Comparison of ENCODE assay signal across 8 mouse cellular contexts in the genomic region with DNA sequence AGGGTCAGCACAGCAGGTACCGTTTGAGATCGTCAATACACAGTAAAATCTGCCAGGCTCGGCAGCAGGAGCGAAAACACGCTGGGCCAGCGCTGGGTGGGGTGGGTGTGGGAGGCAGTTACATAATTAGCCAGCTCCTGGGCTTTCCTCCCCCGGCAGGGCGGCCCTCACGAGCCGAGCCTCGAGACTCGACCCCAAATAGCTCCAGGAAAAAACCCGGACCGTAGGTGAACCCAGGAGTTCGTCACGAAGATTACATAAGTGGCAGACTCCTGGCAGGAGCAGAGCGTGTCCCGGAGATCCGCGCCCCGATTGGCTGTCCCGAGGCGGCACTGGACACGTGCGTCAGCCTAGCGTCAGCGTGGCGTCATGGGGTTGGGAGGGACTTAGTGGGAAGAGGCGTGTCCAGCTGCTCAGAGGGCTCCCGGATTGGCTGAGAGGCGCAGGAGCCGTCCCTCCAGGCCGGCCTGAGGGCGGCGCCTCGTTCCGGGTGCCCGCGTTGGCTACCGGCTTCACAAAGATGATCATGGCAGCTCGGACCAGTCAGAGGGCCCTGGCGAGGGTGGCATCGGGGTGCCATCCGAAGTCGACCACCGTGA. TPM values are rescaled to one million over a fixed set of nuclear protein-coding genes. Genes with fewer than 3 reads are reported as not detected.
DNase-seq lines count a peak whose midpoint lies in the region; ATAC-seq lines count a peak whose summit lies in the region.

Coq10b (plus strand) TSS at position 416 of the 599 bp plus-strand sequence.

- H3K9ac ChIP-seq in hindbrain, embryonic 11.5 days (ENCODE audit: low read depth, low read length): peak within 1 kb of the TSS; percentile 77

- no peaks in the 10 kb centered on the region for H3K27me3 ChIP-seq in hindbrain, embryonic 11.5 days (ENCODE audit: control insufficient read depth, insufficient read depth, low read length)

- H3K4me1 ChIP-seq in hindbrain, embryonic 11.5 days (replicated peaks; ENCODE audit: control insufficient read depth, insufficient read depth, low read length): no peaks in the 10 kb centered on the region

- peak within 1 kb of the TSS; percentile 76 for H3K4me2 ChIP-seq in hindbrain, embryonic 11.5 days (replicated peaks; ENCODE audit: low read depth, low read length)

- no peaks in the 10 kb centered on the region for H3K9me3 ChIP-seq in hindbrain, embryonic 11.5 days (ENCODE audit: control insufficient read depth, low read length)

- ATAC-seq in hindbrain, embryonic 11.5 days (ENCODE audit: low FRiP score): peak; percentile 100

- DNase-seq in Muller cell, postnatal 12 days (ENCODE audit: inconsistent ontology term): peak; percentile 100
- peak; percentile 100 for DNase-seq in cerebellum, adult 9-11 months
- peak; percentile 99 for DNase-seq in frontal cortex, adult 2 months (ENCODE audit: extremely low spot score in 1 of 2, low spot score in 1 of 2)
- peak; percentile 99 for DNase-seq in hindbrain, embryonic 11.5 days (ENCODE audit: low spot score)
- DNase-seq in layer of hippocampus, postnatal 10 days (ENCODE audit: low spot score in 2 of 2): peak; percentile 97 to 99
- DNase-seq in lung, postnatal 10 days: peak; percentile 99
- peak; percentile 99 for DNase-seq in ovary, postnatal 36 days (ENCODE audit: low spot score)
- peak; percentile 99 for DNase-seq in thymus, postnatal 25 days

- peak within 1 kb of the TSS; percentile 92 for H3K4me3 ChIP-seq in hindbrain, embryonic 11.5 days (ENCODE audit: low read depth, low read length)

- no peaks in the 10 kb centered on the region for H3K36me3 ChIP-seq in hindbrain, embryonic 11.5 days (ENCODE audit: control insufficient read depth, insufficient read depth, low read length)

- H3K27ac ChIP-seq in hindbrain, embryonic 11.5 days (ENCODE audit: low read depth, low read length): peak within 1 kb of the TSS; percentile 65; the same call in 1 of the 2 replicates

- 0% methylated on average over 40 of the region's 46 CpGs for WGBS in hindbrain, embryonic 11.5 days

RNA-seq across cellular contexts. Expression of gene Coq10b, which starts in this region (rescaled TPM):
- polyA plus RNA-seq in frontal cortex, adult 2 months (2012; rRNA removed): 27.8 and 31.9 TPM in 2 replicates
- polyA plus RNA-seq in hindbrain, embryonic 11.5 days (2014; fragmentation: Nextera tagmentation; extraction: Ambion mirVana): 36.2 and 41.4 TPM in 2 replicates
- total RNA-seq in layer of hippocampus, postnatal 10 days (2021): 10 to 100 TPM; 19.8 to 22.8 TPM

Comparison
In these comparisons a context has a peak if more than half of its experiments do, and no peak if none do; other contexts are left out.
1. Peak in every context shown above with its lines: DNase-seq, ATAC-seq, H3K4me3 ChIP-seq and H3K27ac ChIP-seq.